Mouse (Mus musculus): ENCODE measurements around the gene Reln. TPM values are rescaled to one million over a fixed set of nuclear protein-coding genes. Genes with fewer than 3 reads are reported as not detected.

The Reln gene
- polyA plus RNA-seq, 1 experiment from 2014 or later = 2.4 TPM

- Histone ChIP-seq H3K4me1 (ENCODE audit: insufficient read depth, low read depth, low read length) (no peaks in the 10 kb centered on the region), H3K27me3 (replicated peaks; ENCODE audit: insufficient read depth, low read length) (no peaks in the 10 kb centered on the region), H3K4me3 (ENCODE audit: low read depth, low read length) (no peak overlapping the region), H3K4me2 (replicated peaks; ENCODE audit: low read depth, low read length) (no peak overlapping the region), H3K9me3 (ENCODE audit: low read length) (no peaks in the 10 kb centered on the region), H3K9ac (replicated peaks; ENCODE audit: low read depth) (no peak overlapping the region), H3K27ac (ENCODE audit: low read length) (no peak overlapping the region), H3K36me3 (ENCODE audit: insufficient read depth, low read length) (no peaks in the 10 kb centered on the region)
- DNase-seq (ENCODE audit: low spot score) (no peak), ATAC-seq (no peak)
- TF ChIP-seq EP300 (IDR thresholded peaks at IDR 0.05) (no peak), CTCF (IDR thresholded peaks at IDR 0.05) (no peak)
- WGBS = 61% methylated on average over 5 of the region's 5 CpGs
These were observed 42.2 kb downstream of the Reln start for GRCm38 (mm10) chr5:22302309-22302708.

- Histone ChIP-seq H3K9me3 (ENCODE audit: low read length) (no peaks in the 10 kb centered on the region), H3K36me3 (ENCODE audit: insufficient read depth, low read length) (no peaks in the 10 kb centered on the region), H3K4me3 (ENCODE audit: low read depth, low read length) (no peak overlapping the region), H3K4me2 (replicated peaks; ENCODE audit: low read depth, low read length) (no peak overlapping the region), H3K27me3 (replicated peaks; ENCODE audit: insufficient read depth, low read length) (no peaks in the 10 kb centered on the region), H3K27ac (ENCODE audit: low read length) (no peak overlapping the region), H3K4me1 (ENCODE audit: insufficient read depth, low read depth, low read length) (no peaks in the 10 kb centered on the region), H3K9ac (replicated peaks; ENCODE audit: low read depth) (no peak overlapping the region)
- 65% methylated on average over 5 of the region's 5 CpGs for WGBS
- TF ChIP-seq EP300 (IDR thresholded peaks at IDR 0.05) (no peak), CTCF (IDR thresholded peaks at IDR 0.05) (no peak)
- DNase-seq (ENCODE audit: low spot score) = no peak
- ATAC-seq = no peak
These were observed 43.7 kb downstream of the Reln start for GRCm38 (mm10) chr5:22300788-22301187.

GRCm38 (mm10) chr5:22300046-22300445 lies 44.5 kb downstream of the Reln start:
- H3K4me3 ChIP-seq (ENCODE audit: low read depth, low read length) = no peak overlapping the region
- H3K27ac ChIP-seq (ENCODE audit: low read length) = no peak overlapping the region
- no peak overlapping the region for H3K4me2 ChIP-seq (replicated peaks; ENCODE audit: low read depth, low read length)
- no peak overlapping the region for H3K9ac ChIP-seq (replicated peaks; ENCODE audit: low read depth)
- H3K9me3 ChIP-seq (ENCODE audit: low read length) = no peaks in the 10 kb centered on the region
- DNase-seq (ENCODE audit: low spot score) (no peak), ATAC-seq (no peak)
- no peaks in the 10 kb centered on the region for H3K4me1 ChIP-seq (ENCODE audit: insufficient read depth, low read depth, low read length)
- whole genome bisulfite sequencing = 74% methylated on average over 6 of the region's 6 CpGs
- H3K36me3 ChIP-seq (ENCODE audit: insufficient read depth, low read length) = no peaks in the 10 kb centered on the region
- no peak for TF ChIP-seq CTCF (IDR thresholded peaks at IDR 0.05)
- no peak for TF ChIP-seq EP300 (IDR thresholded peaks at IDR 0.05)
- H3K27me3 ChIP-seq (replicated peaks; ENCODE audit: insufficient read depth, low read length) = no peaks in the 10 kb centered on the region

- Histone ChIP-seq H3K36me3 (ENCODE audit: insufficient read depth, low read length) (no peaks in the 10 kb centered on the region), H3K4me2 (replicated peaks; ENCODE audit: low read depth, low read length) (no peak overlapping the region), H3K9ac (replicated peaks; ENCODE audit: low read depth) (no peak overlapping the region), H3K4me3 (ENCODE audit: low read depth, low read length) (no peak overlapping the region), H3K27me3 (replicated peaks; ENCODE audit: insufficient read depth, low read length) (no peaks in the 10 kb centered on the region), H3K9me3 (ENCODE audit: low read length) (no peaks in the 10 kb centered on the region), H3K27ac (ENCODE audit: low read length) (no peak overlapping the region), H3K4me1 (ENCODE audit: insufficient read depth, low read depth, low read length) (no peaks in the 10 kb centered on the region)
- WGBS = 82% methylated on average over 6 of the region's 6 CpGs
- TF ChIP-seq CTCF (IDR thresholded peaks at IDR 0.05) = no peak
- no peak for TF ChIP-seq EP300 (IDR thresholded peaks at IDR 0.05)
- ATAC-seq (no peak), DNase-seq (ENCODE audit: low spot score) (no peak)
These were observed 49.3 kb downstream of the Reln start for GRCm38 (mm10) chr5:22295161-22295560.

GRCm38 (mm10) chr5:22291409-22291808 lies 53.1 kb downstream of the Reln start:
- no peak overlapping the region for H3K4me3 ChIP-seq (ENCODE audit: low read depth, low read length)
- H3K4me1 ChIP-seq (ENCODE audit: insufficient read depth, low read depth, low read length) = no peaks in the 10 kb centered on the region
- no peak overlapping the region for H3K4me2 ChIP-seq (replicated peaks; ENCODE audit: low read depth, low read length)
- H3K9ac ChIP-seq (replicated peaks; ENCODE audit: low read depth) = no peak overlapping the region
- no peak for ATAC-seq
- no peak for TF ChIP-seq EP300 (IDR thresholded peaks at IDR 0.05)
- TF ChIP-seq CTCF (IDR thresholded peaks at IDR 0.05) = no peak
- no peak overlapping the region for H3K27ac ChIP-seq (ENCODE audit: low read length)
- no peaks in the 10 kb centered on the region for H3K9me3 ChIP-seq (ENCODE audit: low read length)
- WGBS = 66% methylated on average over 4 of the region's 4 CpGs
- DNase-seq (ENCODE audit: low spot score) = no peak
- no peaks in the 10 kb centered on the region for H3K36me3 ChIP-seq (ENCODE audit: insufficient read depth, low read length)
- no peaks in the 10 kb centered on the region for H3K27me3 ChIP-seq (replicated peaks; ENCODE audit: insufficient read depth, low read length)

GRCm38 (mm10) chr5:22285396-22285795 lies 59.1 kb downstream of the Reln start:
- DNase-seq (ENCODE audit: low spot score) (no peak), ATAC-seq (no peak)
- no peak overlapping the region for H3K4me2 ChIP-seq (replicated peaks; ENCODE audit: low read depth, low read length)
- H3K9ac ChIP-seq (replicated peaks; ENCODE audit: low read depth) = no peak overlapping the region
- no peak overlapping the region for H3K4me3 ChIP-seq (ENCODE audit: low read depth, low read length)
- no peaks in the 10 kb centered on the region for H3K4me1 ChIP-seq (ENCODE audit: insufficient read depth, low read depth, low read length)
- no peak overlapping the region for H3K27ac ChIP-seq (ENCODE audit: low read length)
- TF ChIP-seq CTCF (IDR thresholded peaks at IDR 0.05) (no peak), EP300 (IDR thresholded peaks at IDR 0.05) (no peak)
- H3K27me3 ChIP-seq (replicated peaks; ENCODE audit: insufficient read depth, low read length) = no peaks in the 10 kb centered on the region
- H3K9me3 ChIP-seq (ENCODE audit: low read length) = no peaks in the 10 kb centered on the region
- no peaks in the 10 kb centered on the region for H3K36me3 ChIP-seq (ENCODE audit: insufficient read depth, low read length)
- WGBS = 82% methylated on average over 4 of the region's 4 CpGs

GRCm38 (mm10) chr5:22282141-22282665 lies 62.3 kb downstream of the Reln start:
- H3K27ac ChIP-seq (ENCODE audit: low read length) = no peak overlapping the region
- H3K9ac ChIP-seq (replicated peaks; ENCODE audit: low read depth) = no peak overlapping the region
- no peak overlapping the region for H3K4me2 ChIP-seq (replicated peaks; ENCODE audit: low read depth, low read length)
- DNase-seq (ENCODE audit: low spot score) (no peak), ATAC-seq (no peak)
- no peaks in the 10 kb centered on the region for H3K9me3 ChIP-seq (ENCODE audit: low read length)
- no peaks in the 10 kb centered on the region for H3K36me3 ChIP-seq (ENCODE audit: insufficient read depth, low read length)
- no peaks in the 10 kb centered on the region for H3K27me3 ChIP-seq (replicated peaks; ENCODE audit: insufficient read depth, low read length)
- TF ChIP-seq EP300 (IDR thresholded peaks at IDR 0.05) (no peak), CTCF (IDR thresholded peaks at IDR 0.05) (no peak)
- no peaks in the 10 kb centered on the region for H3K4me1 ChIP-seq (ENCODE audit: insufficient read depth, low read depth, low read length)
- no peak overlapping the region for H3K4me3 ChIP-seq (ENCODE audit: low read depth, low read length)
- 77% methylated on average over 7 of the region's 7 CpGs for WGBS
